Mouse (Mus musculus): Measurements from ENCODE around the gene Erp27. TPM values are rescaled to one million over a fixed set of nuclear protein-coding genes. Genes with fewer than 3 reads are reported as not detected.
"Not testable (repeated sequence)": the region's sequence is repeated elsewhere in the genome, so short reads cannot be mapped to it uniquely, and the experiment has no call there.

Gene Erp27
- total RNA-seq (2021): not detected

- no peak for DNase-seq
- intact Hi-C loops (cut with DNase I): loop anchor here (5.0 kb wide), 1 partner anchor 45 kb away; no protein-coding TSS in a partner anchor
These were observed at the start of gene Erp27 for GRCm38 (mm10) chr6:136922080-136922479. Gene Erp27 (minus strand): TSS chr6:136922180.

- not testable (repeated sequence) for DNase-seq
- intact Hi-C loops (cut with DNase I): loop anchor here (5.0 kb wide), 2 partner anchors 47 to 107 kb away; partner anchors contain the start of genes Erp27 and Pde6h
These were observed 46.9 kb upstream of the Erp27 start for GRCm38 (mm10) chr6:136968877-136969276.

GRCm38 (mm10) chr6:136967466-136967865 is 45.5 kb upstream of the Erp27 start:
- intact Hi-C loops (cut with DNase I): loop anchor here (5.0 kb wide), 2 partner anchors 45 to 105 kb away; partner anchors contain the start of genes Erp27 and Pde6h
- no peak for DNase-seq

- intact Hi-C loops (cut with DNase I): loop anchor here (5.0 kb wide), 2 partner anchors 44 to 104 kb away; partner anchors contain the start of genes Erp27 and Pde6h
- DNase-seq: no peak
These were observed 43.9 kb upstream of the Erp27 start for GRCm38 (mm10) chr6:136965912-136966311.

- DNase-seq: no peak
- intact Hi-C loops (cut with DNase I): loop anchor here (5.0 kb wide), 2 partner anchors 43 to 103 kb away; partner anchors contain the start of genes Erp27 and Pde6h
These were observed 42.9 kb upstream of the Erp27 start for GRCm38 (mm10) chr6:136964609-136965510.

- DNase-seq: no peak
- intact Hi-C loops (cut with DNase I): no loop called here
These were observed 41.0 kb upstream of the Erp27 start for GRCm38 (mm10) chr6:136962957-136963356.

GRCm38 (mm10) chr6:136959131-136959530 is 37.2 kb upstream of the Erp27 start:
- no peak for DNase-seq
- intact Hi-C loops (cut with DNase I): no loop called here

GRCm38 (mm10) chr6:136957062-136957461 is 35.1 kb upstream of the Erp27 start:
- no peak for DNase-seq
- intact Hi-C loops (cut with DNase I): no loop called here

GRCm38 (mm10) chr6:136955240-136955639 is 33.3 kb upstream of the Erp27 start:
- intact Hi-C loops (cut with DNase I): no loop called here

GRCm38 (mm10) chr6:136954715-136955114 is 32.7 kb upstream of the Erp27 start:
- intact Hi-C loops (cut with DNase I): no loop called here
- DNase-seq: no peak

More at GRCm38 (mm10) chr6:136955240-136955639, 33.3 kb upstream of the Erp27 start:
- no peak for DNase-seq

GRCm38 (mm10) chr6:136954192-136954591 is 32.2 kb upstream of the Erp27 start:
- no peak for DNase-seq
- intact Hi-C loops (cut with DNase I): no loop called here

GRCm38 (mm10) chr6:136952930-136953329 is 30.9 kb upstream of the Erp27 start:
- intact Hi-C loops (cut with DNase I): no loop called here
- no peak for DNase-seq

- intact Hi-C loops (cut with DNase I): no loop called here
- no peak for DNase-seq
These were observed 28.2 kb upstream of the Erp27 start for GRCm38 (mm10) chr6:136950171-136950570.

- no peak for DNase-seq
- intact Hi-C loops (cut with DNase I): no loop called here
These were observed 25.7 kb upstream of the Erp27 start for GRCm38 (mm10) chr6:136947716-136948115.

- no peak for DNase-seq
- intact Hi-C loops (cut with DNase I): no loop called here
These were observed 25.0 kb upstream of the Erp27 start for GRCm38 (mm10) chr6:136946943-136947342.

- no peak for DNase-seq
- intact Hi-C loops (cut with DNase I): no loop called here
These were observed 24.3 kb upstream of the Erp27 start for GRCm38 (mm10) chr6:136946241-136946640.

GRCm38 (mm10) chr6:136944511-136944910 is 22.5 kb upstream of the Erp27 start:
- DNase-seq: no peak

GRCm38 (mm10) chr6:136943392-136943791 is 21.4 kb upstream of the Erp27 start:
- intact Hi-C loops (cut with DNase I): no loop called here
- no peak for DNase-seq

More at GRCm38 (mm10) chr6:136944511-136944910, 22.5 kb upstream of the Erp27 start:
- intact Hi-C loops (cut with DNase I): no loop called here

- DNase-seq: no peak
- intact Hi-C loops (cut with DNase I): no loop called here
These were observed 20.3 kb upstream of the Erp27 start for GRCm38 (mm10) chr6:136942280-136942679.

GRCm38 (mm10) chr6:136941051-136942021 is 19.4 kb upstream of the Erp27 start, which contains the start of gene Arhgdib:
Gene Arhgdib (minus strand): TSS chr6:136941899.
- intact Hi-C loops (cut with DNase I): no loop called here
- peak; percentile 45 to 69 for DNase-seq
